Mouse (Mus musculus): ENCODE data around the gene Sorcs1.

Sorcs1 gene

GRCm38 (mm10) chr19:50214466-50215228, 463.8 kb downstream of the Sorcs1 start:
- no peak for DNase-seq (ENCODE audit: low spot score)

- DNase-seq (ENCODE audit: low spot score): no peak
These were observed 468.0 kb downstream of the Sorcs1 start for GRCm38 (mm10) chr19:50210456-50210855.

- no peak for DNase-seq (ENCODE audit: low spot score)
These were observed 474.1 kb downstream of the Sorcs1 start for GRCm38 (mm10) chr19:50204341-50204740.

GRCm38 (mm10) chr19:50196592-50196991, 481.9 kb downstream of the Sorcs1 start:
- no peak for DNase-seq (ENCODE audit: low spot score)

- DNase-seq (ENCODE audit: low spot score): no peak
These were observed 492.4 kb downstream of the Sorcs1 start for GRCm38 (mm10) chr19:50185769-50186715.

GRCm38 (mm10) chr19:50184901-50185623, 493.4 kb downstream of the Sorcs1 start:
- DNase-seq (ENCODE audit: low spot score): peak; percentile 17

GRCm38 (mm10) chr19:50178851-50179250, 499.6 kb downstream of the Sorcs1 start:
- DNase-seq (ENCODE audit: low spot score): no peak

- no peak for DNase-seq (ENCODE audit: low spot score)
These were observed 500.3 kb downstream of the Sorcs1 start for GRCm38 (mm10) chr19:50178151-50178550.

- no peak for DNase-seq (ENCODE audit: low spot score)
These were observed 506.6 kb downstream of the Sorcs1 start for GRCm38 (mm10) chr19:50171849-50172248.

GRCm38 (mm10) chr19:50151111-50151510, 527.3 kb downstream of the Sorcs1 start:
- DNase-seq (ENCODE audit: low spot score): no peak

GRCm38 (mm10) chr19:50145919-50146318, 532.5 kb downstream of the Sorcs1 start:
- DNase-seq (ENCODE audit: low spot score): no peak

- no peak for DNase-seq (ENCODE audit: low spot score)
These were observed 536.6 kb downstream of the Sorcs1 start for GRCm38 (mm10) chr19:50141853-50142252.

- DNase-seq (ENCODE audit: low spot score): no peak
These were observed 543.8 kb downstream of the Sorcs1 start for GRCm38 (mm10) chr19:50134656-50135055.

- no peak for DNase-seq (ENCODE audit: low spot score)
These were observed 572.4 kb downstream of the Sorcs1 start for GRCm38 (mm10) chr19:50105842-50106585.

Data from testis, postnatal 14 days (tissue).